Mouse (Mus musculus): ENCODE data around the gene Calcoco1. TPM values are rescaled to one million over a fixed set of nuclear protein-coding genes. Genes with fewer than 3 reads are reported as not detected.

Gene Calcoco1
- total and polyA plus RNA-seq, 3 experiments, result 2.9 to 19.0 TPM; not detected in 1

DNA sequence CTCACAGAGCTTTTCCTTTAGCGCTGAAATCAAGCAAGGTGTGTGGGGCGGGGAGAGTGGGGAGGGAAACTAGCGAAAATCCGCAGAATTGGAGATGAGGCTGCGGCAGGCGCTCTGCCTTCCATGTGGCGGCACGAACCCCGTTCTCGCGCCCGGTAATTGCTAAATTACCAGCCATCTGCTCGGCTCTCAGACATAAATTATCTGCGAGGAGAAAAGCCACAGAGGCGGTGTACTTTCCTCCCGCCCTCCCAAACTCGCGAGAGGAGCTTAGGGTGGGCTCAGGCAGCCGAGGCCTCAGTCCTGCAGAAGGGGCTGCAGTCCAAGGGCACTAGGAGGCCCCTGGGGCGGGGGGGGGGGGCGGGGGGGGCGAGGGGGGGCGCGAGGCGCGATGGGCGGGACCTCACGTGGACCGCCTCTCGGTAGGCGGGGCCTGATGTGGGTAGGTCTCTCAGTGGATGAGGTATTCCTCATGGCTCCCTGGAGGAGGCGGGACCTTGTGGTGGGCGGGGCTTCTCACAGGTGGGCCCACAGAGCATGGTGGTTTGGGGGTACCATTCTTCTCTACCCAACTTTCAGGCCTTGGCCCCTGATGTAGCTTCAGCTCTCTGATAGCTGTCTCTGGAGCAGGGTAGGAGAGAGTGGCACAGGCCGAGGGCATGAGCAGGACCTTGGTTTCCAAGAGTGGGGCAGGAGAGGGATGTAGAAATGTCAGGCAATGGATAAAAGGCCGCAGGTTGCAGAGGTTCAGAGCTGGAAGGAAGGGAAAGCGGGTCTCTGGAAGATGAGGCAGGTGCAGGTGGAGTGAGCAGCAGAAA lies 14.4 kb upstream of the Calcoco1 start:
- Histone ChIP-seq H3K79me2 (ENCODE audit: control insufficient read depth, insufficient read depth, low read length, poor library complexity) (no peaks in the 10 kb centered on the region), H3K4me1 (ENCODE audit: control insufficient read depth in 1 of 2, insufficient read depth in 2 of 2, low read length in 2 of 2) (peaks cover 0 to 2% of the 10 kb centered on the region in 2 experiments; a peak in 1 of 4 replicates), H3K4me3 (ENCODE audit: control insufficient read depth in 1 of 2, insufficient read depth in 1 of 2, low read depth in 2 of 2, low read length in 2 of 2) (no peak overlapping the region), H3K27ac (ENCODE audit: control insufficient read depth, low read depth, low read length) (no peak overlapping the region), H3K9ac (ENCODE audit: control insufficient read depth, low read depth, low read length, poor library complexity, severe bottlenecking) (no peak overlapping the region), H3K36me3 (ENCODE audit: control insufficient read depth in 1 of 2, insufficient read depth in 2 of 2, low read length in 2 of 2) (0 out of 4 replicates have a peak, but pooled peaks cover 0 to 3% of the 10 kb centered on the region in 2 experiments), H3K27me3 (ENCODE audit: control insufficient read depth in 1 of 2, insufficient read depth in 2 of 2, low read length in 2 of 2) (peaks cover 2 to 5% of the 10 kb centered on the region in 2 experiments; a peak in 3 of 4 replicates), H3K9me3 (replicated peaks; ENCODE audit: insufficient read depth, low read length) (no peaks in the 10 kb centered on the region)
- DNase-seq (ENCODE audit: low read depth, low spot score), result no peak
- TF ChIP-seq ZMIZ1 (IDR thresholded peaks at IDR 0.05; ENCODE audit: low read depth, low read length), result no peak
- TF ChIP-seq ZC3H11A (IDR thresholded peaks at IDR 0.05; ENCODE audit: low read depth, low read length), result no peak
- no peak for TF ChIP-seq ZKSCAN1 (IDR thresholded peaks at IDR 0.05; ENCODE audit: low read depth, low read length)
- no peak for TF ChIP-seq MAX (IDR thresholded peaks at IDR 0.05; ENCODE audit: low read length)
- no peak for TF ChIP-seq TCF12 (IDR thresholded peaks at IDR 0.05; ENCODE audit: low read depth, low read length)
- no peak for TF ChIP-seq SMC3 (IDR thresholded peaks at IDR 0.05; ENCODE audit: low read depth, low read length)
- TF ChIP-seq MYC (IDR thresholded peaks at IDR 0.05; ENCODE audit: low read depth, low read length), result no peak
- TF ChIP-seq GABPA (IDR thresholded peaks at IDR 0.05; ENCODE audit: low read depth, low read length), result no peak
- TF ChIP-seq MYB (IDR thresholded peaks at IDR 0.05; ENCODE audit: low read depth, low read length), result no peak
- TF ChIP-seq NELFE (IDR thresholded peaks at IDR 0.05; ENCODE audit: low read depth, low read length), result no peak
- TF ChIP-seq POLR2A (IDR thresholded peaks at IDR 0.05; ENCODE audit: control insufficient read depth in 1 of 2, insufficient read depth in 1 of 2, low read depth in 1 of 2, low read length in 2 of 2, poor library complexity in 1 of 2), result no peak

DNA sequence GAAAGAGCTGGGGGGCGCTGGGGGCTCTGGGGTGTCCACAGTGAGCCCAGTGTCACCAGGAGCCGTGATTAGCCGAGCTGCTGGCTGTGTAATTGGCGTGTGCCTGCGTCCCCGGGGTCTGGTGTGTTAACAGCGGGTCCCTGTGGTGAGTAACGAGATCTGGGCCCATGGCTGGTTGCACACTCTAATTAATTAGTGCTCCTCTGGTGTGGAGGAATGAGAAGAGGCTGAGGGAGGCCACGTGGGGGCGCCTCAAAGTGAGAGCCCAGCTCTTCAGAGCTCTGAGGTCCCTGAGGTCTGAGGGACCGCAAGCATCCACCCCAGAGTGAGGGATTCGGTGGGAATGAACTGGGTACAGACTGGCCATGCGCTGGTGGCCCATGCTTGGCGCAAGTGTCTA lies 13.1 kb upstream of the Calcoco1 start:
- peaks cover 2 to 15% of the 10 kb centered on the region in 2 experiments for H3K27me3 ChIP-seq (ENCODE audit: control insufficient read depth in 1 of 2, insufficient read depth in 2 of 2, low read length in 2 of 2)

More for the DNA sequence above, 13.1 kb upstream of the Calcoco1 start:
- no peak overlapping the region for H3K9ac ChIP-seq (ENCODE audit: control insufficient read depth, low read depth, low read length, poor library complexity, severe bottlenecking)
- no peak overlapping the region for H3K4me3 ChIP-seq (ENCODE audit: control insufficient read depth in 1 of 2, insufficient read depth in 1 of 2, low read depth in 2 of 2, low read length in 2 of 2)
- H3K79me2 ChIP-seq (ENCODE audit: control insufficient read depth, insufficient read depth, low read length, poor library complexity), result no peaks in the 10 kb centered on the region
- DNase-seq (ENCODE audit: low read depth, low spot score), result no peak
- H3K36me3 ChIP-seq (ENCODE audit: control insufficient read depth in 1 of 2, insufficient read depth in 2 of 2, low read length in 2 of 2), result 0 out of 4 replicates have a peak, but pooled peaks cover 0 to 3% of the 10 kb centered on the region in 2 experiments
- H3K9me3 ChIP-seq (replicated peaks; ENCODE audit: insufficient read depth, low read length), result no peaks in the 10 kb centered on the region
- H3K4me1 ChIP-seq (ENCODE audit: control insufficient read depth in 1 of 2, insufficient read depth in 2 of 2, low read length in 2 of 2), result peaks cover 0 to 2% of the 10 kb centered on the region in 2 experiments; a peak in 1 of 4 replicates
- H3K27ac ChIP-seq (ENCODE audit: control insufficient read depth, low read depth, low read length), result no peak overlapping the region
- no peak for TF ChIP-seq CHD1 (IDR thresholded peaks at IDR 0.05; ENCODE audit: low read depth, low read length)
- TF ChIP-seq ETS1 (IDR thresholded peaks at IDR 0.05; ENCODE audit: low read depth, low read length), result no peak
- no peak for TF ChIP-seq MXI1 (IDR thresholded peaks at IDR 0.05; ENCODE audit: low read depth, low read length)
- TF ChIP-seq POLR2AphosphoS5 (IDR thresholded peaks at IDR 0.05; ENCODE audit: borderline replicate concordance, low read depth, low read length), result no peak
- TF ChIP-seq CTCF (IDR thresholded peaks at IDR 0.05 in 2 of 3, conservative IDR thresholded peaks at IDR 0.05 in 1 of 3; ENCODE audit: control insufficient read depth in 1 of 3, insufficient read depth in 1 of 3, low read depth in 2 of 3, low read length in 3 of 3, poor library complexity in 1 of 3, severe bottlenecking in 1 of 3), result peak in 2 of 3 experiments; percentile 44 to 56; a peak in 4 of 6 replicates
- no peak for TF ChIP-seq ZMIZ1 (IDR thresholded peaks at IDR 0.05; ENCODE audit: low read depth, low read length)
- TF ChIP-seq JUND (IDR thresholded peaks at IDR 0.05; ENCODE audit: low read depth, low read length), result no peak
- no peak for TF ChIP-seq POLR2AphosphoS2 (IDR thresholded peaks at IDR 0.05; ENCODE audit: low read length)
- no peak for TF ChIP-seq E2F4 (IDR thresholded peaks at IDR 0.05; ENCODE audit: borderline replicate concordance, low read depth, low read length)
- TF ChIP-seq RCOR1 (IDR thresholded peaks at IDR 0.05; ENCODE audit: low read depth, low read length), result no peak
- TF ChIP-seq MAFK (IDR thresholded peaks at IDR 0.05; ENCODE audit: borderline replicate concordance, low read depth, low read length), result no peak
- peak; percentile 24; the same call in 1 of the 2 replicates for TF ChIP-seq SMC3 (IDR thresholded peaks at IDR 0.05; ENCODE audit: low read depth, low read length)

Data from MEL (cell line).